Mouse (Mus musculus) urinary bladder, adult 18-20 months (tissue): ENCODE results near the gene Gas1.
A peak's percentile ranks its signal among the peaks of the same experiment; 100 is the strongest.

Experiments used
- DNase-seq, 2 experiments: peaks; one replicate each; pipeline ENCODE4 v3.0.0; 2022; ENCODE audit warnings: low spot score in 2 of 2, mixed read lengths in 2 of 2

Gene Gas1

GRCm38 (mm10) chr13:60177106-60177796, at the start of gene Gas1:
Gene Gas1, minus strand, starts transcription at chr13:60177365.
- peak; percentile 79 to 89 for DNase-seq

DNA sequence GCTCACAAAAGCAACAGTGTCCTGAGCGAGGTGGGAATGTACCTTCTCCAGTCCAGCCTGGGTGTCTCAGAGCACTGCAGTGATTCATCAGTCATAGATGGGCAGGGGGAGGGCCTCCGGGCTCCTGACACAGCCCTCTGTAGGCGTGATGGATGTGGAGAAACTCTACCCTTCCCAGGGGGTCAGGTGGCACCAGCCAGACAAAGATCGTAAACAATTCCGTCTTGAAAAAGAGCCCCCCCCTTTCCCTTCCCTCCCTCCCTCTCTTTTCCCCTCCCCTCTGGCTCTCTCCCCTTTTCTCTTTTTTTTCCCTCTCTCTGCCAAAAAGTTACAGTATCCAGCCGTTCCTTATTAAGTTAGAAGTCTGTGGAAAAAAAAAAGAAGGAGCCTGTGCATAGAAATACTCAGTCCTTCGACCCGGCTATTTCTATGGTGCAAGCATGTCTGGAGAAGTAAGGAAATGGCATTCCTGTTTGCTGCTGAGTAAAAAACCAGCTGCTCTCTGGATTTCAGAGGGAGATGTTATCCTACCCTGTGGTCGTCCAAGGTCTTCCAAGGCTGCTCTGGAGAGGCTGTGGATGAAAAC, 49.2 kb upstream of the Gas1 start:
- peak; percentile 9 to 28 for DNase-seq

DNA sequence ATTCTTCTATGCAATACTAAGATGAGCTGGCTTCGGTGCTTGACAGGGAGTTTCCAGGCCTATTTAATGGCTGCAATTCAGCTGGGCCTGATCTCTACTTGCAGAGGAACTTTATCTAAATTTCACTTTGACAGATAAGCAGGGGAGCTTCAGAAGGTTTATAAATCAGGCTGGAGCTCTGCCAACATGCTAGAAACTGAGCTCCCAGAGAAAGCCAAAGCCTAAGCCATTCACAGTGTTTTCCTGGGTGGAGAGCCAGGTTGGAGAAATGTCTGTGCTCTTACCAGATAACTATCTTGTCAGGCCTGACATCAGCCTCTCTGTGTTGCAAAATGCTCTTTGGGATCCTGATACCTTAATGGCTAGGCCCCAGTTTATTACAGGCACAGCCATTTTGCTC, 48.6 kb upstream of the Gas1 start:
- peak in 1 of 2 experiments; percentile 60 for DNase-seq

DNA sequence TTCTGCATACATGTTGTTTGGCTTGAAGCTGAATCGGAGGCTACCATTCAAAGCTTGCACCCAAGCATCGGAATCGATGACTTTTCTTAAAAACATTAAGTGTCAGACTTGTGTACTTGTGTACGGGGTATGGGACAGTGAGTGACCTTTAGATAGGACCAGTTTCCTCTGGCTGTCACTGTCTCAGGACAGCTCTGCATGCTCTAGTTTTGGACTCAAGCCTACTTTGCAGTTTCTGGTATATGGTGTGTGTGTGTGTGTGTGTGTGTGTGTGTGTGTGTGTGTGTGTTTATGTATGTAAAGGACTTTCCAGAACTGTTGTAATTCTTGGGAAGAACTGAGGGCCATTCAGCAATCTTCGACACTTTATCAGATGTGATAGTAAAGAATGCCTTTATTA, 48.1 kb upstream of the Gas1 start:
- no peak for DNase-seq

DNA sequence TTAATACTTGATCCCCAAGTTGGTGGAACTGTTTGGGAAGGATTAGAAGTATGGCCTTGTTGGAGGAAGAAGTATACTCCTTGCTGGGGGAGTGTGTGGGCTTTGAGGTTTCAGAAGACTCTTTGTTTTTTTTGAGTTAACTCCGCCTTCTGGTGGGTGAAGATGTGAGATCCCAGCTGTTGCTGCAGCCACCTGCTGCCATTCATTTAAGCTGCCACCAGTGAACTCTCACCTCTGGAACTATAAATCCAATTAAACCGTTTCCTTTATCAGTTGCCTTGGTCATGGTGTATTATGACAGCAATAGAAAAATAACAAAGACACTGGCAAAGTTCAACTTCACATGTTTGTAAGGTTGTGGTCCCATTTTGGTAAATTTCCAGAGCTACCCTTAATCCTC, 46.6 kb upstream of the Gas1 start:
- DNase-seq, result no peak

- no peak for DNase-seq
Observed at GRCm38 (mm10) chr13:60222336-60222735, 45.2 kb upstream of the Gas1 start.

DNA sequence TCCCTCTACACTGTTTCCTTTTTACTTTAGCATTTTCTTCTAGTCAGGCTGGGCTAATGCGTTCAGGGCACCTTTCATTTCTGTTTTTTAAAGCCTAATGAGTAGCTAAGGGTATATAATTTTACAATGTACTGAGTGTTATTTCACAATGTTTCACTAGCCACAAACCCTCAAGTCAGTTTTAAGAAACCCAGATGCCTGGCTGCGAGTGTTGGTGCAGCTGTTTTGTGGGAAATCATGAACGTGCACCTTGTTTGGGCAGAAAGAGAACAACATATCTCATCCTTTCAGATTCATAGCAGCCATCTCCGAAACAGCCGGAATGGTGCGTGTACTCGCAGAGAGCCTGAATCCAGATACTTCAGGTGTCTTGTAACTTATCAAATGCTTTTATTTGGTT, 36.7 kb upstream of the Gas1 start:
- no peak for DNase-seq

DNA sequence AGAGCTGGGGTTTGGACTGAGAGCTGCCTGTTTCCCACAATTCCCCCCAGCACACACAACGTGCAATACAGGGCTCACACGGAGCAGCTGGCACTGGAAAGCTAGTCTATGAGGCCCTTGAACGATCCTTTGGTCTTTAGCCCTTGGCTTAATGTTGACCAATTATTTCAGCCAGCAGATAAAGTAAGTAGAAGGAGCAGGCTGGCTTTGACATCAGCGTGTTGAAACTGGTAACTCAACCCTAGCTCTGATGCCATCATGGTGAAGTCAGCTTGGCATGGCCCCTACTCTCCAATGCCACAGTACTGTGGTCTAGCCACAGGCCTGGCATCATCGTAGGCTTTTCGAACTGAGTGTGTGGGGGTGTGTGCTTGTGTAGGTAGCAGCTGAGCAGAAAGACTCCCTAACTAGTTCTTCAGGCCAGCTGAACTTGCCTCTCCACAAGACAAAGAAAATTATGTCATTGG, 30.0 kb upstream of the Gas1 start:
- no peak for DNase-seq

- DNase-seq, result no peak
Observed at GRCm38 (mm10) chr13:60204746-60205145, 27.6 kb upstream of the Gas1 start.

GRCm38 (mm10) chr13:60193273-60193672, 16.1 kb upstream of the Gas1 start:
- DNase-seq, result no peak

- DNase-seq, result no peak
Observed at GRCm38 (mm10) chr13:60189923-60190322, 12.8 kb upstream of the Gas1 start.

DNA sequence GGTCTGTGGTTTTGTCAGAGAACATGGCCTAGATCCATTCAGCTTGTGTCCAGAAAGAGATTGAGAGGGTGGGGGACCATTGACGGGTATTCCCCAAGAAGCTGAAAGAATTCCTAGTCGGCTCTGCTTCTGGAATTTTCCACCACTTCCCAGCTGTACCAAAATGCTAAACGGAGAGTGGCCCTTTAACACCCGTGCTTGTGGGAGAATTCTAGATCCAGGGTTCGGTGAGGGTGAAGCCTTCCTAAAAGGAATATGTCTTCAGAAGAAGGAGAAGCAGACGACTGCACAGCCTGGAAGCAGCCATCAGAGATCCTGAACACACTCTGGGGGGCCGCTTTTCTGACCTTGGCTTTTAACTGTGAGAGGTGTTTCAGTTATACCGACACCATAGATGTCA, 11.8 kb upstream of the Gas1 start:
- DNase-seq, result no peak

- DNase-seq, result no peak
Observed at GRCm38 (mm10) chr13:60187276-60187675, 10.1 kb upstream of the Gas1 start.

DNA sequence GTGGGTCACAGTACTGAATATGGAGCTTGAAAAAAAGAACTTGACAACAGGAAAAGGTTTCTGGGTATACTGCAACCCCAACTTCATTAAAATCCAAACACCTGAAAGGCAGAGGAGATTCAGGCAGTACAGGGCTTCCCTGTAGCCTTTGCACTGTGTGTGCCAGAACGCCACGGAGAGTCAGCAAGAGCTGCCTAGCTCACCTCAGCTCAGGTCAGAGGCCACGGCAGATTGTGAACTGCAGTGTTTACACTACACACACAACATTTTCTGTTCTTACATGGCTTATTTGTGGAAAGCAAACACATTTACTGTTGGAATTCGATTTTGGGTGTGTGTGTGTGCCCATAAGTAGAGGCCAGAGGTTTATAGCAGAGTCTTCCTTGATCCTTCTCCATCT, 5.2 kb upstream of the Gas1 start:
- DNase-seq, result no peak

DNA sequence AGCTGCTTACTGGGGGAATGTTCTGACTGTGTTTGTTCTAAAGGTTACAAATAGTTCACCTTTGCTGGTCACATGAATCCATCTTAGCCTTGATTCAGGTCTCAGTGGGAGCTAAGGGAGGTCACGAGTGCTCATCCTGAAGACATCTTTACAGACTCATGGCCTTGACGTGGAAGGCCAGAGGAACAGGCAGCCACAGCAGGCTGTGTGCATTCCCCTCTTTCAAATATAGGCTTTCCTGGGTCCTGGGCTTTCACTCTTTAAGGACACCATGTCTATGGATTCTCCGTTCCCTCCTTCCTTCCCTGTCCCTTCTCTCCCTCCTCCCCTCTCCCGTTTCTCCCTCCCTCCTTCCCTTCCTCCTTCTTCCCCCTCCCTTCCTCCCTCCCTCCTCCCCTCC, 2.5 kb upstream of the Gas1 start:
- DNase-seq, result no peak

DNA sequence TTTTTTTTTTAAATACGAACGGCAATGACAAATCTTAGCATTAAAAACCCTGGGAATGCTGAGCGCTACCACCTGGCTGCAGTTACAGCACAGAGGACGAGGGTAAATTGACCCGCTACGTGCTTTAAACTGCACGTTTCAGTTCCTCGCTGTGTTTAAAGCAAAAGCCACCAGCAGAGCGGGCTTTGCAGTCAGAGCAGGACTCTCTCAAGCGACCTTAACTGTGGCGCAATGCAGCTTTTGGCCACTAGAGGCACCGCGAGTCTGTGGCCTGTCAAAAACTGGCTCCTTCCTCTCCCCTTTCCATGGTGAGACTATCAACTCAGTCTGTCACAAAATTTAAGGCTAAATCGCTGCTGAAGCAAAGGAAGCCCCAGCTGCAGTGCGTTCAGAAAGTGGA, 1.3 kb upstream of the Gas1 start:
- DNase-seq, result peak; percentile 91 to 98

- DNase-seq, result no peak
Observed at GRCm38 (mm10) chr13:60177797-60178110, 589 bp upstream of the Gas1 start.

DNA sequence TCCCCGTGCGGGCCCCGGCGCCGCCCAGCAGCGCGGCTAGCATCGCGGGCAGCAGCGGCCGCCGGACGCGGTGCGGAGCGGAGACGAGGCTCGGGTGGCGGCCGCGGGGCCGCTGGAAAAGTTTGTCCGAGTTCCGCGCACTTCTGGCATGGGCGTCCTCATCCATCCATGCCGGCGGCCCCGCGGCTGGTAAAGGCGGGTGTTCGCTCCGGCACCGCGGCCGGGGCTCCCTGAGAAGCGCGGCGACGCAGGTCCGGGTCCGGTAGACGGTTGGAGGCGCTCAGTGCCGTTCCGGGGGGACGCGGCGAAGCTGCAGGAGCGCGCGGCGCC, 424 bp downstream of the Gas1 start:
- DNase-seq, result no peak

DNA sequence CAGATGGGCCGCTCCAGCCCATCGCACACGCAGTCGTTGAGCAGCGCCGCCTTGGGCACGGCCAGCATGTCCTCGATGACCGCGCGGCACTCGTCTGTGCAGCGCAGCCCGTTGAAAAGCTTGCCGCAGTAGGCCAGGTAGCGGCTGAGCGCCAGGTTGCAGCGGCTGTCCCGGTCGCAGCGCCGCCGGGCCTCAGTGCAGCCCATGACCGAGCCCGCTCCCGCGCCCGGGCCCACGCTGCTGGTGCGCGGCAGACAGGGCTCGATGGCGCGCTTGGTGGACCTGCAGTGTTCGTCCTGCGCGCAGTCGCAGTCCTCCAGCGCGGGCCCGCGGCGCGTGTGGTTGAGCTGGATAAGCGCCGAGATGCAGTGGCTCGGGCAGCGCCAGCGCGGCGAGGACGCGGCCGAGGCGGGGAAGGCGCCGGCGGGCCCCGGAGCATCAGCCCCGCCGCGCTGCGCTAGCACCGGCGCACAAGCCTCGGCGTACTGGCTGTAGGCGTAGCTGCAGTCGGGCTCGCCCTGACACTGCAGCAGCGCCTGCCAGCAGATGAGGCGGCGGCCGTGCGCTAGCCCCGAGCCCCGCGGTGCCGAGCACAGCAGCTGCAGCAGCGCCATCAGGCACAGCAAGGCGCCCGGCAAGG, 909 bp downstream of the Gas1 start:
- DNase-seq, result peak; percentile 48 to 68

DNA sequence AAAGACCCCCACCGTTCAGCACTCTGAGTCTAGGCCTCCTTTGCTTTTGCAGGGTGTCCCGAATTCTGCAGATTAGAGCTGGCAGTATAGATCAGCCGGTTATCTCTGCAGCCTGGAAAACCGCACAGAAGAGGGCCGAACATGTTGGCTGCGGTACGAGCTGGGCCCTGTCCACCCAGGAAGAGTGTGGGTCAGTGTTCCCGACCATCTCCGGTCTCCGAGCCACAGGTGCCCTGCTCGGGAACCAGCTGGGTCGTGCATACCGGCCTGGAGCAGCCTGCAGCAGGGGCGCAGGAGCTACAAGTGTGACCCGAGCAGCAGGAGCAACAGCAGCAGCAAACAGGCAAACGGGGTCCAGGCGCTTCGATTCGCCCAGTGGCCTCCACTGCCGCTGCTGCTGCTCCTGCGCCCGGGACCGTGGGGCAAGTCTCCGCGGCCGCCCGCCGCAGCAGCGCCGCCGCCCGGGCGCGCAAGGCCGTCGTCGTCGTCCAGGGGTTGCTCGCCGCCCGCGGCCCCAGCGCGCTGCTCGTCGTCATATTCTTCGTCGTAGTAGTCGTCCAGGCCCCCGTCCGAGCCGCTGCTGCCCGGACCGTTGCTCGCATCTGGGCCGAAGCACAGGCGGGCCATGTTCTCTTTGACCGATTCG, 1.6 kb downstream of the Gas1 start:
- peak in 1 of 2 experiments; percentile 63 for DNase-seq

DNA sequence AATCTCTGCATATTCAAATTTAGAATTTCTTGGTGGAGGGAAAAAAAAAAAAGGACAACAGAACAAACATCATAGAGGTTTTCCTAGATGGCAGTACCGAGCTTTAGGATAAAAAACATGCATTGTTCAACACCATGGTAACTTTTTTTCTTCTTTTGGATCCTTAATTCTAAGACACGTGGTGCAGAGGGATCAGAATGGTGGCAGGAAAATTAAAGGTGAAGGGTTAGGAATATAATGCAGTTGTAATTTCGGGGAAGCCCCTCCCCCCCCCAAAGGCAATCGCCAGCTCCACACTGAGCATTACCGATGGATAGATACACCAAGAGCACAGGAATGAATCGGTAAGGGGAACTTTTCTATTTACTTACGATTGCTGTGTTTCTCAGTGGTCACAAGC, 2.2 kb downstream of the Gas1 start:
- no peak for DNase-seq

DNA sequence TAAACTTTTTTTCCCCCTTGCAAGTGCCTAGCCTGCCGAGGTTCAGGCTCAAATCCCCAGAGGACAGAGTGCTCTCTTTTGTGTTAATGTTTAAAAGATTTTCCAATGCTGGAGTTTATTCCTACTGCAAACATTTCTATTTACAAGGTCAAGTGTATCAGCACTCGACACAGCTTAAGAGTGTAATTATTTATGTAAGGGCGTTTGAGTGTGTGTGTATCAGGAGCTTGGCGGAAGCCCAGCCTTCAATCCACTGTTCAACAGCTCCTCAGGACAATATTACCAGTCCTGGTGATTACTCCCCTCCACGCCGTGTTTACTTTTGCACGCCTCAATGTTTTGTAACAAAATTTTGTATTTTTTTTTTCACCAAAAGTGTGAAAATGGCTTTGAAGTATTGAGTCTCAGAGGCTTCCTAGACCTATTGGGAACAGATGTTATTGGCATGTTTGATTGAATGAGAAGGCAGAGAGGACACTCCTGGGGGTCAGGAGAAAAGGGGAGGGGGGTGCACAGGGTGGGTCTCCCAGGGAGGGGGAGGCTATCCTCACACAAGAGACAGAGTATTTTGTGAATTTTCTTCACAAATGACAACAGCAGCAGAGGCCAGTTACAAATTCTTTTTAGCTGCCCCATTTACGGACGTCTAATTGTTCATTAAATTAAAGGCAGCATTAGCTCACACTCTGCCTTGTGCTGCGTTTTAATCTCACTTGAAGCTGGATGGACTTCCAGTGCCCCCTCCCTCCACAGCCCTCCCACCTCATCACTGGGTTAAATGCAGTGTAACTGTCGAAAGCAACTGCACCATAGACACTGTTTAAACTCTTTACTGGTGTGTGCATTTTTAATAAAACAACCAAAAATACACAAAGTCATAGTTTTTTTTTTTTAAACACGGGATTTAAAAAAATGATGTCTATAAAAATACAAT, 3.3 kb downstream of the Gas1 start:
- DNase-seq, result no peak
